Mouse (Mus musculus): ENCODE measurements around the gene 9130213A22Rik. TPM values are rescaled to one million over a fixed set of nuclear protein-coding genes. Genes with fewer than 3 reads are reported as not detected.
A peak's percentile ranks its signal among the peaks of the same experiment; 100 is the strongest.

Gene 9130213A22Rik
- polyA plus RNA-seq, 1 experiment from 2014 or later: not detected

- Histone ChIP-seq H3K4me2 (replicated peaks; ENCODE audit: low read depth, low read length) (no peak overlapping the region), H3K27me3 (ENCODE audit: control insufficient read depth, insufficient read depth, low read length) (no peaks in the 10 kb centered on the region), H3K9ac (ENCODE audit: low read depth, low read length) (no peak overlapping the region), H3K4me3 (ENCODE audit: low read depth, low read length) (no peak overlapping the region), H3K9me3 (ENCODE audit: control insufficient read depth, low read length) (no peaks in the 10 kb centered on the region), H3K36me3 (ENCODE audit: control insufficient read depth, insufficient read depth, low read length) (no peaks in the 10 kb centered on the region), H3K27ac (ENCODE audit: low read depth, low read length) (no peak overlapping the region), H3K4me1 (replicated peaks; ENCODE audit: control insufficient read depth, insufficient read depth, low read length) (no peaks in the 10 kb centered on the region)
- no peak for ATAC-seq (ENCODE audit: low FRiP score)
- no peak for DNase-seq (ENCODE audit: low spot score)
- 90% methylated on average over 5 of the region's 5 CpGs for WGBS
Measured at GRCm38 (mm10) chr11:69148451-69148960, 26.1 kb upstream of the 9130213A22Rik start.

GRCm38 (mm10) chr11:69147546-69147945 lies 25.2 kb upstream of the 9130213A22Rik start:
- Histone ChIP-seq H3K4me2 (replicated peaks; ENCODE audit: low read depth, low read length) (no peak overlapping the region), H3K4me1 (replicated peaks; ENCODE audit: control insufficient read depth, insufficient read depth, low read length) (no peaks in the 10 kb centered on the region), H3K27me3 (ENCODE audit: control insufficient read depth, insufficient read depth, low read length) (no peaks in the 10 kb centered on the region), H3K9me3 (ENCODE audit: control insufficient read depth, low read length) (no peaks in the 10 kb centered on the region), H3K27ac (ENCODE audit: low read depth, low read length) (no peak overlapping the region), H3K36me3 (ENCODE audit: control insufficient read depth, insufficient read depth, low read length) (no peaks in the 10 kb centered on the region), H3K4me3 (ENCODE audit: low read depth, low read length) (no peak overlapping the region), H3K9ac (ENCODE audit: low read depth, low read length) (no peak overlapping the region)
- ATAC-seq (ENCODE audit: low FRiP score) (no peak), DNase-seq (ENCODE audit: low spot score) (no peak)
- 81% methylated on average over 7 of the region's 7 CpGs for WGBS

GRCm38 (mm10) chr11:69135361-69135760 lies 13.0 kb upstream of the 9130213A22Rik start:
- H3K4me1 ChIP-seq (replicated peaks; ENCODE audit: control insufficient read depth, insufficient read depth, low read length): no peaks in the 10 kb centered on the region
- ATAC-seq (ENCODE audit: low FRiP score) (no peak), DNase-seq (ENCODE audit: low spot score) (no peak)
- no peak overlapping the region for H3K9ac ChIP-seq (ENCODE audit: low read depth, low read length)
- no peaks in the 10 kb centered on the region for H3K9me3 ChIP-seq (ENCODE audit: control insufficient read depth, low read length)
- no peak overlapping the region for H3K4me2 ChIP-seq (replicated peaks; ENCODE audit: low read depth, low read length)
- no peak overlapping the region for H3K27ac ChIP-seq (ENCODE audit: low read depth, low read length)
- 87% methylated on average over 5 of the region's 6 CpGs for WGBS
- no peak overlapping the region for H3K4me3 ChIP-seq (ENCODE audit: low read depth, low read length)
- H3K36me3 ChIP-seq (ENCODE audit: control insufficient read depth, insufficient read depth, low read length): no peaks in the 10 kb centered on the region
- 0 out of 2 replicates have a peak, but pooled peaks cover 2% of the 10 kb centered on the region for H3K27me3 ChIP-seq (ENCODE audit: control insufficient read depth, insufficient read depth, low read length)

DNA sequence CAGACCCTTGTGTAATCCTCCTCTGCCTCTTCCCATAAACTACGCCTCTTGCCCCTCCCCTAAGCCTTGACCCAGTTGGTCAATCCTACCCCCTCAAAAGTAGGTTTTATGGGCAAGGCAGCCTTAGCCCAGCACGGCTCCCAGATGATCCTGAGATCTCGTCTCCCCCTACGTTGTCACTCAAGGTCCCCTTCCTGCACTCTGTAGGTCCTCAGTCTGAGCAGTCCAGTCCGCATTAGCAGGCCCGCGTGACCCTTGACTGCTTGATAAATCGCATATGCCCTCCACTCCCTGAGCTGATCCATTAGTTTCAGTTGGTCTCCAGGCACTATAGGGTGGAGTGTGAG lies 12.2 kb upstream of the 9130213A22Rik start:
- Histone ChIP-seq H3K4me2 (replicated peaks; ENCODE audit: low read depth, low read length) (peak overlapping the region; percentile 66), H3K9me3 (ENCODE audit: control insufficient read depth, low read length) (no peaks in the 10 kb centered on the region), H3K4me1 (replicated peaks; ENCODE audit: control insufficient read depth, insufficient read depth, low read length) (no peaks in the 10 kb centered on the region), H3K27ac (ENCODE audit: low read depth, low read length) (no peak overlapping the region), H3K4me3 (ENCODE audit: low read depth, low read length) (peak overlapping the region; percentile 35), H3K36me3 (ENCODE audit: control insufficient read depth, insufficient read depth, low read length) (no peaks in the 10 kb centered on the region), H3K9ac (ENCODE audit: low read depth, low read length) (no peak overlapping the region; the same call in 1 of the 2 replicates), H3K27me3 (ENCODE audit: control insufficient read depth, insufficient read depth, low read length) (0 out of 2 replicates have a peak, but pooled peaks cover 2% of the 10 kb centered on the region)
- DNase-seq (ENCODE audit: low spot score) (no peak), ATAC-seq (ENCODE audit: low FRiP score) (peak; percentile 4; the same call in 1 of the 2 replicates)
- WGBS: 24% methylated on average over 8 of the region's 8 CpGs

DNA sequence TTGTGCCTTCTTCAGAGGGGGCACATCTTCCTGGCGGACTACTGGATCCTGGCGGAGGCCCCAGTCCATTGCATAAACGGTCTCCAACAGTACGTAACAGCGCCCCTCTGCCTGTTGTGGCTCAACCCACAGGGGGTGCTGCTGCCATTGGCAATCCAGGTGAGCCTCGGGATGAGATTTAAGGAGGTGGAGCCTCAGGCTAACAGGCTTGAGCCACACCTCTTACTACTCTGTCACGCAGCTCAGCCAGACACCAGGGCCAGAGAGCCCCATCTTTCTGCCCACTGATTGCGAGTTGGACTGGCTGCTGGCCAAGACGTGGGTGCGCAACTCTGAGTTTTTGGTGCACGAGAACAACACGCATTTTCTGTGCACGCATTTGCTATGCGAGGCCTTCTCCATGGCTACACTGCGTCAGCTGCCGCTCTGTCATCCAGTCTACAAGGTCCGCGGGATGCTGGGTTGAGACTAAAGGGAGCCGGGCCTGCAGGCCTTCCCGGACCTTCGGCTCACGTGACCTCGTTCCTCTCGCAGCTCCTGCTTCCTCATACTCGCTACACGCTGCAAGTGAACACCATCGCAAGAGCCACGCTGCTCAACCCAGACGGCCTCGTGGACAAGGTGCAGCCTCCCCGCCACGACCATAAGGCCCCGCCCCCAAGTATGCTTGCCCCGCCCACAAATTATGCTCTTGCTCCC lies 11.7 kb upstream of the 9130213A22Rik start:
- Histone ChIP-seq H3K36me3 (ENCODE audit: control insufficient read depth, insufficient read depth, low read length) (no peaks in the 10 kb centered on the region), H3K9ac (ENCODE audit: low read depth, low read length) (no peak overlapping the region; the same call in 1 of the 2 replicates), H3K27ac (ENCODE audit: low read depth, low read length) (no peak overlapping the region), H3K4me1 (replicated peaks; ENCODE audit: control insufficient read depth, insufficient read depth, low read length) (no peaks in the 10 kb centered on the region), H3K4me3 (ENCODE audit: low read depth, low read length) (peak overlapping the region; percentile 35), H3K4me2 (replicated peaks; ENCODE audit: low read depth, low read length) (peak overlapping the region; percentile 66), H3K9me3 (ENCODE audit: control insufficient read depth, low read length) (no peaks in the 10 kb centered on the region), H3K27me3 (ENCODE audit: control insufficient read depth, insufficient read depth, low read length) (0 out of 2 replicates have a peak, but pooled peaks cover 2% of the 10 kb centered on the region)
- peak; percentile 59 for ATAC-seq (ENCODE audit: low FRiP score)
- DNase-seq (ENCODE audit: low spot score): peak; percentile 64
- under 1% methylated on average over 33 of the region's 34 CpGs for WGBS

DNA sequence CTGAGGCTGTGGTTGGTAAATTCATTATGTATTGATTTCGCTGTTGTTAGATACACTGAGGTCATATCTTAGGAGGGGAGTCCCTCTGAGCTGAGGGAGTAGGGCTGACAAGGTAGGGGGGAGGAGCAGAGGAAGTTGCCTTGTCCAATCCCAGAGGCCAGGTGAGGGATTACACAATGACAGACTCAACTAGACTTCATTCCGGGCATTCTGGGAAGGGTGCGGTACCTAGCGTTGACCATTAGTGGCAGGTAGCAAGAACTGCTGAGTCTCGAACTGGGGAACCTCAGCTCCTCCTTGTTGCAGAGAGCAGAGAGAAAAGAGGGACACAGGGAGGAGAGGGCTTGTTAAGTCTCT lies 11.2 kb upstream of the 9130213A22Rik start:
- H3K9me3 ChIP-seq (ENCODE audit: control insufficient read depth, low read length): no peaks in the 10 kb centered on the region
- H3K4me1 ChIP-seq (replicated peaks; ENCODE audit: control insufficient read depth, insufficient read depth, low read length): no peaks in the 10 kb centered on the region
- H3K4me2 ChIP-seq (replicated peaks; ENCODE audit: low read depth, low read length): peak overlapping the region; percentile 66
- no peaks in the 10 kb centered on the region for H3K36me3 ChIP-seq (ENCODE audit: control insufficient read depth, insufficient read depth, low read length)
- DNase-seq (ENCODE audit: low spot score) (peak; percentile 40), ATAC-seq (ENCODE audit: low FRiP score) (no peak)
- no peak overlapping the region for H3K27ac ChIP-seq (ENCODE audit: low read depth, low read length)
- 20% methylated on average over 5 of the region's 5 CpGs for WGBS
- H3K27me3 ChIP-seq (ENCODE audit: control insufficient read depth, insufficient read depth, low read length): 0 out of 2 replicates have a peak, but pooled peaks cover 2% of the 10 kb centered on the region
- no peak overlapping the region for H3K9ac ChIP-seq (ENCODE audit: low read depth, low read length)
- H3K4me3 ChIP-seq (ENCODE audit: low read depth, low read length): peak overlapping the region; percentile 35; the same call in 1 of the 2 replicates

- Histone ChIP-seq H3K4me1 (replicated peaks; ENCODE audit: control insufficient read depth, insufficient read depth, low read length) (0 out of 2 replicates have a peak, but pooled peaks cover 2% of the 10 kb centered on the region), H3K9ac (ENCODE audit: low read depth, low read length) (no peak overlapping the region), H3K9me3 (ENCODE audit: control insufficient read depth, low read length) (no peaks in the 10 kb centered on the region), H3K36me3 (ENCODE audit: control insufficient read depth, insufficient read depth, low read length) (no peaks in the 10 kb centered on the region), H3K27me3 (ENCODE audit: control insufficient read depth, insufficient read depth, low read length) (0 out of 2 replicates have a peak, but pooled peaks cover 2% of the 10 kb centered on the region), H3K4me2 (replicated peaks; ENCODE audit: low read depth, low read length) (no peak overlapping the region), H3K4me3 (ENCODE audit: low read depth, low read length) (no peak overlapping the region), H3K27ac (ENCODE audit: low read depth, low read length) (no peak overlapping the region)
- 78% methylated on average over 8 of the region's 8 CpGs for WGBS
- ATAC-seq (ENCODE audit: low FRiP score): no peak
- no peak for DNase-seq (ENCODE audit: low spot score)
Measured at GRCm38 (mm10) chr11:69128426-69129122, 6.2 kb upstream of the 9130213A22Rik start.

- no peaks in the 10 kb centered on the region for H3K36me3 ChIP-seq (ENCODE audit: control insufficient read depth, insufficient read depth, low read length)
- H3K4me3 ChIP-seq (ENCODE audit: low read depth, low read length): no peak overlapping the region; the same call in 1 of the 2 replicates
- H3K4me2 ChIP-seq (replicated peaks; ENCODE audit: low read depth, low read length): peak overlapping the region; percentile 77
- ATAC-seq (ENCODE audit: low FRiP score): no peak
- H3K4me1 ChIP-seq (replicated peaks; ENCODE audit: control insufficient read depth, insufficient read depth, low read length): peaks cover 6% of the 10 kb centered on the region; the same call in 1 of the 2 replicates
- WGBS: 67% methylated on average over 2 of the region's 2 CpGs
- peaks cover 3% of the 10 kb centered on the region for H3K27me3 ChIP-seq (ENCODE audit: control insufficient read depth, insufficient read depth, low read length)
- H3K27ac ChIP-seq (ENCODE audit: low read depth, low read length): no peak overlapping the region
- H3K9me3 ChIP-seq (ENCODE audit: control insufficient read depth, low read length): no peaks in the 10 kb centered on the region
- no peak overlapping the region for H3K9ac ChIP-seq (ENCODE audit: low read depth, low read length)
- DNase-seq (ENCODE audit: low spot score): peak; percentile 3
Measured at GRCm38 (mm10) chr11:69126706-69127095, 4.3 kb upstream of the 9130213A22Rik start.
